Mouse (Mus musculus) thymus, postnatal 4 days (tissue): ENCODE results near the gene Zbtb48.
A peak's percentile ranks its signal among the peaks of the same experiment; 100 is the strongest.

Source experiments
- DNase-seq: peaks from one replicate; pipeline ENCODE4 v3.0.0; 2021

Gene Zbtb48

GRCm38 (mm10) chr4:151997701-151998100, 29.8 kb downstream of the Zbtb48 start:
- DNase-seq, result peak; percentile 5

DNA sequence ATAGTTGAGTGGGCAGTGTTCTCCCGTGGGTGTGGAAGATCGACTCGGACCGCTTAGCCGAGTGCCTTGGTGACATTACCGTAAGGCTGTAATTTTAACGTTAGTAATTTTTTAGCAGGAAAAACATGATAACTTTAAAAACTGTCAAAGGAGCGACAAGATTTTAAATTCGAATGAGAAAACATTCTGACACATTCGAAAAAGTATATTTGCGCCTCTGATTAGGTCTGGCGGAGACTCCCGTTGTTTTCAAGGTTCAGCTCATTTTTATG, 30.6 kb downstream of the Zbtb48 start:
- DNase-seq, result no peak

GRCm38 (mm10) chr4:151996173-151996950, 31.1 kb downstream of the Zbtb48 start, which contains the start of gene Phf13:
Gene Phf13 (minus strand): TSS chr4:151996258.
- DNase-seq, result peak; percentile 99

DNA sequence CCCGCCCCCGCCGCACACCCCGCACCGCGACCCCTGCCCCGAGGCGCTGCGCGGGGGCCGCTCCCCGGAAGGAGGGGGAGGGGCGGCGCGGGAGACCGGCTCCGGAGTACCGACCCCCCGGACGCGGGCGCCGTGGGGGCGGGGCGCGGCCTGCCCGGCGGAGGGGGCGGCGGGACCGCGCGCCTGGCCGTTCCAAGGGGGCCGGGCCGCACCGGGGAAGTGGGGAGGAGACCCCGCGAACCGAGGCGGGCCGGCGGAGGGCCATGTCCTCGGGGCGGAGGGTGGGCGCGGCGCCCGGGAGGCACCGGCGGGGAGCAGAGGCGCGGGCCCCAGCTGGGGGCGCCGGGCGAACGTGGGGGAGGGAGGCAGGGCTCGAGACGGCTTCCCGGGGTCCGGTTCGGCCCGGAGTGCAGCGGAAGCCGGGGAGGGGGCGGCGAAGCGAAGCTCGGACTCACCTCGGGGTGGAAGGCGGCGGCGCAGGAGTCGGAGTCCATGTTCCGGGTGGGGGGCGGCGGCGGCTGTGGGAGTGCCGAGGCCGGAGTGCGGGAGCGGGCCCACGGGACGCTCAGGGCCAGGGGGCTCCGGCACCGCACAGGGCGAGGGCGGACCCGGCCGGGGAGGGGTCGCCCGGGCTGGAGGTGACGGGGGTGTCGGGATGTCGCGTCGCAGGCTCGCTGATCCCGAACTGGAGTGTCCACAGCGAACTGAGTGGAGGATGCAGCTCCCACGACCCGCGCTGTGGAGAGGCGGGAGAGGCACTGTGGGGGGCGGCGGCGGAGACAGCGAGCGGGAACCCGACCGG, 31.9 kb downstream of the Zbtb48 start:
- peak; percentile 78 for DNase-seq

DNA sequence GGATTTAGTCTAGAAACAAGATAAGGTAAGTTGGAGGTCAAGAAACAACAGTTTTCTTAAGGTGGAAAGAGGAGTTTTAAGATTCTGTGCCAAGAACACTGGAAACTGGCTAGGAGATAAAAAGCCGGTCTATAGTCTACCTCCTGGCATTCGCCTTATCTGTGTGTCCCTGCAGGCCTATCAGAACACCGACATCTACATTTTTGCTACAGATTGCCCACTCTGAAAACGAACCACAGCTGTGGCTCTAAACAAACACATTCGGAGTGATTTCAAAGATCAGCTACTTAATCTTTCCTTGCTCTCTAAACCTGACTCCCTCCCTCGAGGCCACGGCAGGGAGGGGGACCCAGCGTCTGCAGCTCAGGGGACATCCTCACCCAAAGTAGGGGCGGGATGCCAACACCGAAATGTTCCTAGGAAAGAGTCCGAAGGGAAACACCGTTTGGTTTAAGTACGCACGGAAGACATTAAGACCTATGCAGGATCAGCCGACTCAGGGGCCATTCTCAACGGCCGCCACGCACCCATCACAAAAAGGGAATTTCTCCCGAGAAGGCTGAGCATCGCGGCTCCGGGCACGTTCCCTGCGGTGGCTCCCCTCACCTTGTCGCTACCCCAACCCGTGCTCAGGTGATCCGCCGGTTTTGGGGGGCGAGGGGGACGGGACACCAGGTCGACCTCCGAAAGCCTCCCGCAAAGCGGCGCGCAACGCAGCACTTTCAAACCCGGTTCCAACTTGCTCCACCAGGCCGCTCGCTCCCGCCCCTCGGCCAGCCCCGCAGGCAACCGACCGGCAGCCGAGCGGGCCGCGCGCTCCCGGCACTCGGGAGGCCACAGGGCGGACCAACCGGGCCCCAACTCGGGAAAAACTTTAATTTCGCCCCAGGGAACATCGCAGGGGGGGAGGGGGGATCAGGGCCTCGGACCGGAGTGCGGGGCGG, 33.0 kb downstream of the Zbtb48 start:
- DNase-seq, result peak; percentile 62

GRCm38 (mm10) chr4:151993035-151993434, 34.4 kb downstream of the Zbtb48 start:
- DNase-seq, result no peak

GRCm38 (mm10) chr4:151992091-151992490, 35.4 kb downstream of the Zbtb48 start:
- DNase-seq, result no peak

DNA sequence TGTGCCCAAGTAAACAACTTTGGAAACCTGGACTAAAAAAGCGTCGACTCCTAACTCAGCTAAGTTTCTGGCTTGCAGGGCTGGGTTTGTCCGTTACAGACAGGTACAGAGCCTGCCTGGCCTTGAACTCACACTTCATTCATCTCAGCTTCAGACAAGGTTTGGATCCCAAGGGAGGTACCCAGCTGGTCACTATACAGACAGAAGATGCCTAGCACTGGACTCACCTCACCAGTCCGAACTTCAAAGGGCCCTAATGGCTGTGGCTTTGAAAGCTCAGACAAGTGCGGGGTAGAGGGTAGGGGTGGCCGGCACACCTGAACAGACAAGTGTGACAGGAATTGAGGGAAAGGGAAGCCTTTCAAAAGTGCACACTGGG, 38.4 kb downstream of the Zbtb48 start:
- no peak for DNase-seq

DNA sequence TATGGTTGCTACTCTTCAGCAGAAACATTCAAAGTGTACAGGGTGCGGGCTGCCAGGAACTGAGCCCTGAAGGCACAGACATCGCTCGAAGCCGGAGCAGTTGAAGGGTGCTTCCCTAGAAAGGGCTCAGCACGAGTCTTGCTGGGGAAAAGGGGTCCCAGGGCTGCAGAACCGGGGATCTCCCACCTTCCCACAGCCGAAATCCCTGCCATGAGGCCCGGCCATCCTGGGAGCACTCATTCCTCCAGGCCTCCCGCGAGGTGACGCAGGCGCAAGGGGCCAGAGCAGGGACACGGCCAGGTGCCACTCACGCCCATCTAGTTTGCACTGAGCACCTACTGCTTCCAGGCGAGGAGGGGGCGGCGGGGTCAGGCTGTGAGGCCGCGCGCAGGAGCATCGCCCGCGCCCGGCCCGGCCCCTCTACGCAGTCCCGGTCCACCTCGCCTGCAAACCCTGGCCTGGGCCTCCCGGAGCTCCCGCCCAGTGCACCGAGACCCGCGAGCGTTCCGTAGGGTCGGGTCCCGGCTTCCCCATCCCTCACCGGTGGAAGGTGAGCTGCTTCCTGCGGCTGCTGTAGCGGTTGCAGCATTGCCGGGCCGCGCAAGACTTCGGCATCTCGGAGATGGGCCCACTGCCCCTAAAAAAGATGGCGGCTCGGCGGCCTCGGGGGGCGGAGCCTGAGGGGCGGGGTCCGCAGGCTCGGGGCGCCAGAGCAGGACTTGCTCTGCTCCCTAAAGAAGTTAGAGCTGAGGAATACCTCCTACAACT, 38.9 kb downstream of the Zbtb48 start, which contains the start of gene Thap3:
TSS of gene Thap3 (minus strand) at position 656 of the 768 bp plus-strand sequence.
- peak; percentile 93 for DNase-seq

- DNase-seq, result no peak
Observed at GRCm38 (mm10) chr4:151988014-151988341, 39.5 kb downstream of the Zbtb48 start.

- DNase-seq, result no peak
Observed at GRCm38 (mm10) chr4:151986650-151987049, 40.8 kb downstream of the Zbtb48 start.

DNA sequence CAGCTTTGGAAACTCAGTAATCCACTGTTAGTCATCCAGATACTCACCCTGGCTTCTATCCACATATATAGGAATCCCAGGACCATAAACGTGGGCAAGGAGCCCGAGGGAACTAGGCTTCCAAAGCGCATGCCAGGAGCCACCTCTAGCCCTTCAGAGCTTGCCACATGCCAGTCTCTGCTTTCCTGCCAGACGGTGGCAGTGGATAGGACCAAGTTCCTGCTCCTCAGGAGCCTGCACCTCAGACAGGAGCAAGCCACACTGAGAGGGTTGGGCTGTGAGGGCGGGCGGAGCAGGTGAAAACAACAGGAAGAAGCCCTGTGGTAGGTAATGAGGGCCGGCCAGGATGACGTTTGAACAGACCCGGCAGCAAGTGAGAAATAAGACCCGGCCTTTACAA, 41.6 kb downstream of the Zbtb48 start:
- DNase-seq, result no peak

DNA sequence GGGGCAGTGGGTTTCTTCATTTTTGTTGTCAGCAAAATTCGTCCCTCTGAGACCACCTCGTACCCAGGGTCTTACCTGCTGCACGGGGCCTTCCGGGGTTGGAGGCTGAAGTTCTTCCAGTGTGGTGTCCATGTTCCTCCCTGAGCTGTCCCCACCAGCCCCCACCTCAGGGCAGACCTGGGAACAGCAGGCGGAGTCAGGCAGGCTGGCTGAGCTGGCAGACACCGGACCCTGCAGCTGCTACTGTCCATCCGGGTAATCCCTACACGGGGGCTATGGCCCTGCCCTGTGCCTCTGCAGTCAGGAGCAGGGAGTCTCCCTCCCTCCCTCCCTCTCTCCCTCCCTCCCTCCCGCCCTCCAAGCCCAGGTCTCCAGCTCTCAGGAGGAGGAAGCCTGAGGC, 43.9 kb downstream of the Zbtb48 start:
- DNase-seq, result no peak

DNA sequence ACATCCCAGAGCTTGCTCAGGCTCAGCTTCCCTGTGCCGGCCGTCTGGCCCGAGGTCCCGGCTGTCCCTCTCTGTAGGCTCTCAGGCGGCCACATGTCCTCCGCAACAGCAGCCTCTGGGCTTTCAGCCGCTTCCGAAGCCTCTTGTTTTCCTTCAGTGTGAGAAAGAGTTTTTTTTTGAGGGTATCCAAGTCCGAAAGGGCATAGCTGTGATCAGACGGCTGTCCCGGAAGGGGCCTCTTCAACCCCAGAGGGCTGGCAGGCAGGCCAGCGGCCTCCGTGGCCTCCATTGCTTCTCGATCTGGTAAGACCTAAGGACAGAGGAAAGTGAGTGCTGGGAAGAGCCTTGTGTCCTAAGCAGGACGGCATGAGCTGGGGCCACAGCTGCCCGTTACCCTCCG, 44.4 kb downstream of the Zbtb48 start:
- DNase-seq, result no peak

DNA sequence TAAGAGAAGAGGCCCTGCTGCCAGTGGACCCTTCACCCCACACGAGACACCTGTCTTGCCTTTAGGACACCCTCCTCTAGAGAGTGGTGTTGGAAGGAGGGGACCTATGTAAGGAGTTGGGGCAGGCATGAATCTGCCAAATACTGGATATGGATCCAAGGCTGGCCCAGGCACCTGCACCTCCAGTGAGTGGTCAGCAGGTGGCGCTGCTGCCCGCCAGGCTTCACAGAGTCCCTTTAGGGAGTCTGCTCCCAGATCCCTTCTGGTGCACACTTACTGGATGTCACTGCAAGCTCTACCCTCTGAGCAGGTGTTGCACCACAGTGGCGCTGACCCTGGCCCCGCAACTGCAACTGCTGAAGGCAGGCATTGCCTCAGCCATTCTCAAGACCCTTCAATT, 46.1 kb downstream of the Zbtb48 start:
- DNase-seq, result peak; percentile 81

DNA sequence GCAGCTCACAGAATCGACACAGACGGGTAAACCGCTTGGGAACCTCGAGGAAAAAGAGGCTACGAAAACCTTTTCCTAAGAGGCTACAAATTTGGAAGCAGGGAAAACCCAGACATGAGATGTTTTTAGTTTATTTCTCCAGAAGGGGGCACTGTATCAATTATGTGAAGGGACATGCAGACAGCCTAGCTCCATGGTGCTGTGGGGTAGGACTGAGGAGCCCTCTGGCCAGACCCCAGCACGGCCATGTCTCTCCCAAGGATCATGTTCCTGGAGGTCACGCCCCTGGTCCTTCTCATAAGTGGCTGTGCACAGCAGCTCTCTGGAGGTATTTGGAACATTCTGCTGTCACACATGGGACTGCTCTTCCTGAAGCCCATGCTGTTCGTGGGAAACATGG, 46.8 kb downstream of the Zbtb48 start:
- no peak for DNase-seq

DNA sequence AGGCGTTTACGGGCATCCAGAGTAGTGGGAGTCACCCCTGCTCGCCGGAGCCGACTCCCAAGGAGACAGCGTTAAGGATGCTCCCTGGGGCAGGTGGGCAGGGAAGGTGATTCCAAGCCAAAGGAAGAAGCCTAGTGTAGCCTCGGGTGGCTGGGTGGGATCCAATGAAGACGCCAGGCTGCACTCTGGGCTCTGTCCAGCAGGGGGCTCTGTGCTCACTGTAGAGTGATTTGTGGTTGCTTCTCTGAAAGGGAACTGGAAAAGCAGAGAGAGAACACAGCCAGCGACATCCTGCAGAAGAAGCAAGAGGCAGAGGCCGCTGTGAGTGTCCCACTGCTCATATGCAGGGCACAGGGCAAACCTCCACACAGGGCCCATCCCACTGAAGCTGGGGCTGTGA, 49.7 kb downstream of the Zbtb48 start:
- peak; percentile 94 for DNase-seq

DNA sequence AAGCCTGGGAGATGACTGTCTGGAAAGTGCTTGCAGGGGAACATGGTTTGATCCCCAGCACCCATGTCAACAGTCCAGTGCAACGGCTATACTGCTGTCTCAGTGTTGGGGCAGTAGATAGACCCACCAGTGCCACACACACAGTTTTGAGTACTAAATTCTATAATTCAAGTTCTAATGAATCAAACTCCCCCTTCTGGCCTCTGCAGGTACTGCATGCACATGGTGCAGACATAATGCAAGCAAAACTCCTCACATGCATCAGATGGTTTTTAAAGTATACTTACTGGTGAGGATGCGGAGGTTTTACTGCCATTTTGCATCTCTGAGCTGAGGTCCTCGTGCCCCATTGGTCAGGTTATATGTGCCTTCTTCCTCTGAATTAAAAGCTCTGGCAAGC, 52.0 kb downstream of the Zbtb48 start:
- peak; percentile 81 for DNase-seq

DNA sequence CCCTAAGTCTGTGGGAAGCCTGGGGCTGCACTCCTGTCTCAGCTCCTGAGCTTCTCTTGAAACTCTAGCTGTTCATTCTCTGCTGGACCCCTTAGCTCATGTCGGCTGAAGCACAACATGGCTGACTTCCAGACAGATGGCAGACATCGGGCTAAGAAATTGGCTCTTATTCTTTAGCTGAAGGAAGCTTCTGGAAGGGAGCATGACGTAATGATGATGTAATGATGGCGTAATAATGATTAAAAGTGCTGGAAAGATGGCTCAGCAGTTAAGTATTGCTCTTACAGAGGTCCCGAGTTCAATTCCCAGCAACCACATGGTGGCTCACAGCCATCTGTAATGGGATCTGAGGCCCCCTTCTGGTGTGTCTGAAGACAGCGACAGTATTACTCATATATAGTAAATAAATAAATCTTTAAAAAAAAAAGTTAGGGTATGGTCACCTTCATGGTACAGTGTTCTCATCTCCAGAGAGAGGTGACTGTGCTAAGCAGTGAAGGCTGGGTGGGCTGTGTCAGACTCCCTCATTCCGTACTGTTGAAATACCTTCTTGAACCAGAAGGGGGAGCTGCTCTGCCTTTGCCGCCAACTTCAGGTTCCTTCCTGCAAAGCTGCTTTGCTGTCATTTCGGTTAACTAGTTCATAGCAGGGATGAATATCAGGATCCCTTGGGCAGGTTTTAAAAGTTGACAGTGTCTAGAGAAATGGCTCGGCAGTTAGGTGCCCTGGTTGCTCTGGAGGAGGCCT, 55.1 kb downstream of the Zbtb48 start:
- peak; percentile 53 for DNase-seq
